Mouse (Mus musculus) myocyte (in vitro differentiated cells): ENCODE measurements around the gene 1700028J19Rik.
A peak's percentile ranks its signal among the peaks of the same experiment; 100 is the strongest.

Experiments
- CEBPB ChIP-seq: IDR thresholded peaks from 2 replicates; pipeline ENCODE4 v1.6.1; 2011; ENCODE audit warnings: mild to moderate bottlenecking, moderate library complexity; ENCODE audit not compliant: poor library complexity, insufficient read depth, severe bottlenecking
- E2F4 ChIP-seq: IDR thresholded peaks from one replicate; pipeline ENCODE4 v1.6.1; 2011; ENCODE audit warnings: mild to moderate bottlenecking, control low read depth, moderate library complexity; ENCODE audit not compliant: insufficient read depth
- MAX ChIP-seq: IDR thresholded peaks from one replicate; pipeline ENCODE4 v1.6.1; 2011; ENCODE audit warnings: low read depth, mild to moderate bottlenecking, control low read depth
- MYOG ChIP-seq, 3 experiments: IDR thresholded peaks; one replicate each; pipeline ENCODE4 v1.6.1; 2011; ENCODE audit warnings: control low read depth in 2 of 3, low read depth in 2 of 3, mild to moderate bottlenecking in 2 of 3; ENCODE audit not compliant: insufficient read length in 2 of 3, control insufficient read depth in 1 of 3, insufficient read depth in 1 of 3
- POLR2A ChIP-seq: IDR thresholded peaks from one replicate; pipeline ENCODE4 v1.6.1; 2011; ENCODE audit warnings: low read depth, mild to moderate bottlenecking, control low read depth, moderate library complexity; ENCODE audit not compliant: insufficient read length
- TCF12 ChIP-seq: IDR thresholded peaks from one replicate; pipeline ENCODE4 v1.6.1; 2011; ENCODE audit warnings: mild to moderate bottlenecking, control low read depth; ENCODE audit not compliant: poor library complexity, insufficient read depth, severe bottlenecking
- TCF3 ChIP-seq: IDR thresholded peaks from one replicate; pipeline ENCODE4 v1.6.1; 2011; ENCODE audit warnings: low read depth, control low read depth; ENCODE audit not compliant: insufficient read length
- USF1 ChIP-seq: IDR thresholded peaks from one replicate; pipeline ENCODE4 v1.6.1; 2011; ENCODE audit warnings: low read depth, mild to moderate bottlenecking, control low read depth, moderate library complexity

DNA sequence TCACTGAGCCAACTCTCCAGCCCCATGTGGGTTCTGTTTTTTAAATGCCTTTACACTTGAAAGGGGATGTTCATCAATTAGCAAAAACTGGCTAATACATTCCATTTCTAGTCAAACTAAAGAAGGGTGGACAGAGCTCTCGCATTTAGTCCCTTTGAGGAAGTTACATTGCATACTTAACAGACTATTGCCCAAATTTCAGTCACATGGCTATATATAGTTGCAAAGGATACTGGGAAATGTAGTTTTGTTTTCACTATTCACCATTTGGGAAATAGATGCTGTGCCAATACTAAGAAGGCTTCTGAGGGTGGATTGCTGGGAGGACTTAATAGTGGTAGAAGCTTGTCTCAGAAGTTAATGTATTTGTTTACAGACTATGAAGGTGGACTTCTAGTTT is 34.5 kb upstream of the 1700028J19Rik start:
- TF ChIP-seq CEBPB (no peak), POLR2A (no peak), MYOG (IDR thresholded peaks at IDR 0.05; ENCODE audit: control insufficient read depth in 1 of 3, insufficient read depth in 1 of 3, insufficient read length in 2 of 3, low read depth in 2 of 3) (no peak), E2F4 (no peak), USF1 (peak; percentile 52), TCF12 (no peak), MAX (no peak), TCF3 (no peak)
